14 mouse cellular contexts compared by ENCODE assay signal in genomic region chr10:57127185-57127584, GRCm38 (mm10).
"Had no signal": no experiment of that assay in that cellular context is flagged by ENCODE, and none has a peak within 500 bp of the region (broad histone marks: within the 10 kb centered on the region; RNA-seq: fewer than 3 reads in every experiment).

No protein-coding gene starts in this region.

- DNase-seq: kidney, adult 8-10 months; kidney, postnatal 36 days; lung, embryonic 14.5 days; lung, postnatal 10 days; lung, postnatal 4 days; right cerebral cortex, postnatal 14 days; thymus, postnatal 4 days had no signal

- ATAC-seq: intestine, postnatal 0 days; liver, embryonic 12.5 days; midbrain, embryonic 15.5 days had no signal

- H3K9ac ChIP-seq: limb, embryonic 15.5 days; liver, embryonic 12.5 days; lung, embryonic 14.5 days; midbrain, embryonic 15.5 days; neural tube, embryonic 13.5 days had no signal

- H3K4me2 ChIP-seq: limb, embryonic 15.5 days; liver, embryonic 12.5 days; lung, embryonic 14.5 days; midbrain, embryonic 15.5 days; neural tube, embryonic 13.5 days had no signal

- H3K27me3 ChIP-seq: limb, embryonic 15.5 days; liver, embryonic 12.5 days; midbrain, embryonic 15.5 days; neural tube, embryonic 13.5 days had no signal

- H3K4me3 ChIP-seq: left cerebral cortex, adult 2 months; limb, embryonic 15.5 days; liver, embryonic 12.5 days; midbrain, embryonic 10.5 days; midbrain, embryonic 15.5 days; neural tube, embryonic 13.5 days had no signal

- H3K27ac ChIP-seq: left cerebral cortex, adult 2 months; limb, embryonic 15.5 days; liver, embryonic 12.5 days; midbrain, embryonic 10.5 days; midbrain, embryonic 15.5 days; neural tube, embryonic 13.5 days had no signal

- H3K4me1 ChIP-seq: limb, embryonic 15.5 days; liver, embryonic 12.5 days; midbrain, embryonic 10.5 days; midbrain, embryonic 15.5 days; neural tube, embryonic 13.5 days had no signal

- H3K9me3 ChIP-seq: limb, embryonic 15.5 days; liver, embryonic 12.5 days; midbrain, embryonic 10.5 days; midbrain, embryonic 15.5 days; neural tube, embryonic 13.5 days had no signal

- H3K36me3 ChIP-seq: limb, embryonic 15.5 days; liver, embryonic 12.5 days; midbrain, embryonic 10.5 days; midbrain, embryonic 15.5 days; neural tube, embryonic 13.5 days had no signal
